Mouse (Mus musculus) MEL (cell line): ENCODE measurements around the gene Ckap5. TPM values are rescaled to one million over a fixed set of nuclear protein-coding genes. Genes with fewer than 3 reads are reported as not detected.

ENCODE experiments used
- DNase-seq: peaks from one replicate; pipeline ENCODE4 v3.0.0; 2011; ENCODE audit warnings: low read depth, low spot score
- H3K27ac ChIP-seq: 2 replicates; pipeline ENCODE4 v1.5.1; 2012; ENCODE audit warnings: low read depth, mild to moderate bottlenecking, control low read depth, low read length, moderate library complexity; ENCODE audit not compliant: control insufficient read depth
- H3K27me3 ChIP-seq, 2 experiments: fragments of 150-350 bp in 1 of 2; sonication (generic) in 1 of 2; 2 replicates each; pipeline ENCODE4 v1.6.1; 2012; ENCODE audit warnings: low read length in 2 of 2, mild to moderate bottlenecking in 2 of 2, improper control_type of control experiment in 1 of 2, moderate library complexity in 1 of 2; ENCODE audit not compliant: insufficient read depth in 2 of 2, control insufficient read depth in 1 of 2
- H3K36me3 ChIP-seq, 2 experiments: 2 replicates each; pipeline ENCODE4 v1.6.1; 2012 to 2014; ENCODE audit warnings: low read length in 2 of 2, improper control_type of control experiment in 1 of 2, inconsistent platforms in 1 of 2, mild to moderate bottlenecking in 1 of 2; ENCODE audit not compliant: insufficient read depth in 2 of 2, control insufficient read depth in 1 of 2
- H3K4me1 ChIP-seq, 2 experiments: fragments of 150-350 bp in 1 of 2; sonication (generic) in 1 of 2; 2 replicates each; pipeline ENCODE4 v1.6.1; 2012; ENCODE audit warnings: low read length in 2 of 2, improper control_type of control experiment in 1 of 2, mild to moderate bottlenecking in 1 of 2; ENCODE audit not compliant: insufficient read depth in 2 of 2, control insufficient read depth in 1 of 2
- H3K4me3 ChIP-seq, 2 experiments: fragments of 150-350 bp in 1 of 2; sonication (generic) in 1 of 2; 2 replicates each; pipeline ENCODE4 v1.5.1; 2012; ENCODE audit warnings: low read depth in 2 of 2, low read length in 2 of 2, mild to moderate bottlenecking in 2 of 2, moderate library complexity in 2 of 2, control low read depth in 1 of 2, improper control_type of control experiment in 1 of 2; ENCODE audit not compliant: control insufficient read depth in 1 of 2, insufficient read depth in 1 of 2
- H3K79me2 ChIP-seq: 2 replicates; pipeline ENCODE4 v1.6.1; 2012; ENCODE audit warnings: mild to moderate bottlenecking, low read length, moderate library complexity; ENCODE audit not compliant: control insufficient read depth, poor library complexity, insufficient read depth
- H3K9ac ChIP-seq: 2 replicates; pipeline ENCODE4 v1.6.1; 2012; ENCODE audit warnings: low read depth, mild to moderate bottlenecking, control low read depth, low read length, moderate library complexity; ENCODE audit not compliant: control insufficient read depth, poor library complexity, severe bottlenecking
- H3K9me3 ChIP-seq: fragments of 150-350 bp; sonication (generic); replicated peaks from 2 replicates; pipeline ENCODE4 v1.6.1; 2012; ENCODE audit warnings: mild to moderate bottlenecking, low read length, improper control_type of control experiment, moderate library complexity; ENCODE audit not compliant: insufficient read depth
- ETS1 ChIP-seq: IDR thresholded peaks from 2 replicates; pipeline ENCODE4 v1.6.1; 2012; ENCODE audit warnings: low read depth, mild to moderate bottlenecking, inconsistent platforms, low read length, improper control_type of control experiment, moderate library complexity
- GABPA ChIP-seq: IDR thresholded peaks from 2 replicates; pipeline ENCODE4 v1.6.1; 2012; ENCODE audit warnings: low read depth, mild to moderate bottlenecking, inconsistent platforms, low read length, improper control_type of control experiment, moderate library complexity
- GATA1 ChIP-seq: IDR thresholded peaks from 2 replicates; pipeline ENCODE4 v1.6.1; 2011; ENCODE audit warnings: low read depth, low read length, improper control_type of control experiment
- SMC3 ChIP-seq: IDR thresholded peaks from 2 replicates; pipeline ENCODE4 v1.6.1; 2011; ENCODE audit warnings: low read depth, low read length, improper control_type of control experiment
- ZKSCAN1 ChIP-seq: IDR thresholded peaks from 2 replicates; pipeline ENCODE4 v1.6.1; 2012; ENCODE audit warnings: low read depth, mild to moderate bottlenecking, inconsistent platforms, low read length, improper control_type of control experiment, moderate library complexity
- ZNF384 ChIP-seq: IDR thresholded peaks from 2 replicates; pipeline ENCODE4 v1.6.1; 2012; ENCODE audit warnings: low read depth, mild to moderate bottlenecking, inconsistent platforms, low read length, improper control_type of control experiment
- polyA plus RNA-seq, 2 experiments: library from polyadenylated mRNA; stranded (reverse) in 1 of 2; unstranded in 1 of 2; fragments of >175 nt in 1 of 2; fragments of >200 nt in 1 of 2; gene quantifications; 2 replicates each; pipeline versions ENCODE4 v1.2.1 to v1.2.4; 2012; ENCODE audit warnings: low replicate concordance in 2 of 2, low read depth in 1 of 2; ENCODE audit not compliant: insufficient read length in 2 of 2, insufficient read depth in 1 of 2, missing spikeins in 1 of 2
- total RNA-seq: library from RNA; depleted of rRNA; stranded (reverse); fragments of 300-350 nt; gene quantifications from 2 replicates; pipeline ENCODE4 v1.2.3, GENCODE M21; 2012; rRNA removed

Gene Ckap5
- total and polyA plus RNA-seq, 3 experiments: 44.0 to 57.1 (median 45.3) TPM

GRCm38 (mm10) chr2:91667747-91668146 is 141.2 kb downstream of the Ckap5 start:
- Histone ChIP-seq H3K4me1 (peaks cover 0 to 2% of the 10 kb centered on the region in 2 experiments; a peak in 1 of 4 replicates), H3K79me2 (no peaks in the 10 kb centered on the region), H3K4me3 (no peak overlapping the region), H3K9ac (no peak overlapping the region), H3K36me3 (peaks cover 0 to 4% of the 10 kb centered on the region in 2 experiments; a peak in 1 of 4 replicates), H3K9me3 (no peaks in the 10 kb centered on the region), H3K27ac (no peak overlapping the region), H3K27me3 (no peaks in the 10 kb centered on the region)
- DNase-seq: no peak
- TF ChIP-seq ZNF384 (no peak), SMC3 (no peak)

- Histone ChIP-seq H3K27ac (no peak overlapping the region), H3K4me3 (no peak overlapping the region), H3K9ac (no peak overlapping the region), H3K36me3 (peaks cover 0 to 2% of the 10 kb centered on the region in 2 experiments; a peak in 1 of 4 replicates), H3K79me2 (no peaks in the 10 kb centered on the region), H3K27me3 (no peaks in the 10 kb centered on the region), H3K9me3 (no peaks in the 10 kb centered on the region), H3K4me1 (peaks cover 0 to 2% of the 10 kb centered on the region in 2 experiments; a peak in 1 of 4 replicates)
- no peak for DNase-seq
- TF ChIP-seq ZKSCAN1 (no peak), ETS1 (no peak), GATA1 (no peak)
Measured at GRCm38 (mm10) chr2:91669326-91669725, 142.8 kb downstream of the Ckap5 start.

- H3K9me3 ChIP-seq: no peaks in the 10 kb centered on the region
- no peak for TF ChIP-seq GABPA
- no peak overlapping the region for H3K9ac ChIP-seq
- H3K27me3 ChIP-seq: no peaks in the 10 kb centered on the region
- DNase-seq: no peak
- H3K27ac ChIP-seq: no peak overlapping the region
- no peaks in the 10 kb centered on the region for H3K4me1 ChIP-seq
- no peaks in the 10 kb centered on the region for H3K79me2 ChIP-seq
- H3K4me3 ChIP-seq: no peak overlapping the region
- H3K36me3 ChIP-seq: peaks cover 0 to 2% of the 10 kb centered on the region in 2 experiments; a peak in 1 of 4 replicates
Measured at GRCm38 (mm10) chr2:91670038-91670437, 143.5 kb downstream of the Ckap5 start.

Other genes with a start within 250 kb of the Ckap5 start
- 20.2 and 23.0 TPM in 2 replicates for gene 1110051M20Rik, start 82.1 kb upstream of the Ckap5 start, total RNA-seq
- 10 to 100 TPM in 1 of 2 experiments, not detected in 1; 23.3 TPM for gene 1110051M20Rik, start 82.1 kb upstream of the Ckap5 start, polyA plus RNA-seq
- gene Lrp4, start 69.3 kb upstream of the Ckap5 start, total RNA-seq: 1.1 and 1.3 TPM in 2 replicates
- 1 to 10 TPM in 1 of 2 experiments, not detected in 1; 2.8 TPM for gene Lrp4, start 69.3 kb upstream of the Ckap5 start, polyA plus RNA-seq
- 0.04 TPM in 1 of 2 replicates, not detected in the other for gene F2, start 109.7 kb downstream of the Ckap5 start, total RNA-seq
- under 1 TPM in 1 of 2 experiments, not detected in 1; 0.06 TPM for gene F2, start 109.7 kb downstream of the Ckap5 start, polyA plus RNA-seq
- 8.6 and 10.4 TPM in 2 replicates for gene Zfp408, start 123.0 kb downstream of the Ckap5 start, total RNA-seq
- 10 to 100 TPM in 1 of 2 experiments, not detected in 1; 16.4 TPM for gene Zfp408, start 123.0 kb downstream of the Ckap5 start, polyA plus RNA-seq
- 21.4 and 23.5 TPM in 2 replicates for gene Arhgap1, start 123.1 kb downstream of the Ckap5 start, total RNA-seq
- 10 to 100 TPM in 1 of 2 experiments, not detected in 1; 40.1 TPM for gene Arhgap1, start 123.1 kb downstream of the Ckap5 start, polyA plus RNA-seq
- gene Atg13, start 183.8 kb downstream of the Ckap5 start, total RNA-seq: 7.4 and 8.4 TPM in 2 replicates
- 10 to 100 TPM in 1 of 2 experiments, not detected in 1; 27.7 TPM for gene Atg13, start 183.8 kb downstream of the Ckap5 start, polyA plus RNA-seq
- 6.8 and 8.2 TPM in 2 replicates for gene Harbi1, start 184.1 kb downstream of the Ckap5 start, total RNA-seq
- 1 to 10 TPM in 1 of 2 experiments, not detected in 1; 7.8 TPM for gene Harbi1, start 184.1 kb downstream of the Ckap5 start, polyA plus RNA-seq
- 14.6 and 15.9 TPM in 2 replicates for gene Ambra1, start 203.4 kb downstream of the Ckap5 start, total RNA-seq
- 10 to 100 TPM in 1 of 2 experiments, not detected in 1; 24.7 TPM for gene Ambra1, start 203.4 kb downstream of the Ckap5 start, polyA plus RNA-seq